Mouse (Mus musculus) 3T3-L1 (cell line): ENCODE measurements at regions not wholly inside any gene's neighbourhood (a gene's known extent, or its start where the extent isn't known, plus 50 kb on each side); places are given as distances from the start of the nearest gene placed in this dataset.

ENCODE experiments used
- DNase-seq: peaks from one replicate; pipeline ENCODE4 v3.0.0-alpha.2; 2015; ENCODE audit warnings: low read depth, low spot score

- no peak for DNase-seq
These were observed 51.7 kb upstream of the Eif4g2 start for GRCm38 (mm10) chr7:111134496-111134895.
